Mouse (Mus musculus) forebrain, embryonic 14.5 days (tissue): Measurements from ENCODE around the gene R3hdm2. TPM values are rescaled to one million over a fixed set of nuclear protein-coding genes. Genes with fewer than 3 reads are reported as not detected.

ENCODE experiments used
- ATAC-seq: fragments of 200-750 bp; cut with Nextera tagmentation; 2 replicates; pipeline ENCODE4 v1.8.0; 2017; ENCODE audit warnings: mild to moderate bottlenecking, moderate library complexity
- DNase-seq: peaks from one replicate; pipeline ENCODE4 v3.0.0-alpha.2; 2015; ENCODE audit warnings: low spot score
- H3K27ac ChIP-seq: fragments of 300-500 bp; sonication (generic); 2 replicates; pipeline ENCODE4 v1.5.1; 2014; ENCODE audit warnings: low read depth, mild to moderate bottlenecking, control low read depth, low read length, moderate library complexity
- H3K27me3 ChIP-seq: fragments of 300-500 bp; sonication (generic); replicated peaks from 2 replicates; pipeline ENCODE4 v1.6.1; 2014; ENCODE audit warnings: low read length, control low read depth, mixed read lengths; ENCODE audit not compliant: control insufficient read depth, insufficient read depth
- H3K36me3 ChIP-seq: fragments of 300-500 bp; sonication (generic); 2 replicates; pipeline ENCODE4 v1.6.1; 2014; ENCODE audit warnings: low read length, control low read depth; ENCODE audit not compliant: control insufficient read depth, insufficient read depth
- H3K4me1 ChIP-seq: fragments of 300-500 bp; sonication (generic); 2 replicates; pipeline ENCODE4 v1.6.1; 2014; ENCODE audit warnings: antibody characterized with exemption, low read length, control low read depth; ENCODE audit not compliant: control insufficient read depth, insufficient read depth
- H3K4me2 ChIP-seq: fragments of 300-500 bp; sonication (generic); 2 replicates; pipeline ENCODE4 v1.6.1; 2014; ENCODE audit warnings: mild to moderate bottlenecking, control low read depth, low read length
- H3K4me3 ChIP-seq: fragments of 300-500 bp; sonication (generic); 2 replicates; pipeline ENCODE4 v1.5.1; 2014; ENCODE audit warnings: low read depth, low read length, control low read depth
- H3K9ac ChIP-seq: fragments of 300-500 bp; sonication (generic); 2 replicates; pipeline ENCODE4 v1.6.1; 2014; ENCODE audit warnings: mild to moderate bottlenecking, low read length, control low read depth, moderate library complexity
- H3K9me3 ChIP-seq: fragments of 300-500 bp; sonication (generic); replicated peaks from 2 replicates; pipeline ENCODE4 v1.6.1; 2016; ENCODE audit warnings: low read length, control low read depth, mixed read lengths; ENCODE audit not compliant: control insufficient read depth
- WGBS: fragments of 180-500 bp; shearing (Covaris S2); extraction: QIAGEN DNeasy Blood & Tissue Kit; methylation state at CpG from one replicate; pipeline ENCODE4 v1.1.7; 2014; 5-methylcytosine and 5-hydroxymethylcytosine counted together
- polyA plus RNA-seq: library from polyadenylated mRNA; unstranded; fragments of >200 nt; fragmentation: Nextera tagmentation; extraction: Ambion mirVana; gene quantifications from 2 replicates; pipeline ENCODE4 v1.2.1, GENCODE M21; 2014

Gene R3hdm2
- polyA plus RNA-seq, 1 experiment from 2014 or later = 24.2 TPM

DNA sequence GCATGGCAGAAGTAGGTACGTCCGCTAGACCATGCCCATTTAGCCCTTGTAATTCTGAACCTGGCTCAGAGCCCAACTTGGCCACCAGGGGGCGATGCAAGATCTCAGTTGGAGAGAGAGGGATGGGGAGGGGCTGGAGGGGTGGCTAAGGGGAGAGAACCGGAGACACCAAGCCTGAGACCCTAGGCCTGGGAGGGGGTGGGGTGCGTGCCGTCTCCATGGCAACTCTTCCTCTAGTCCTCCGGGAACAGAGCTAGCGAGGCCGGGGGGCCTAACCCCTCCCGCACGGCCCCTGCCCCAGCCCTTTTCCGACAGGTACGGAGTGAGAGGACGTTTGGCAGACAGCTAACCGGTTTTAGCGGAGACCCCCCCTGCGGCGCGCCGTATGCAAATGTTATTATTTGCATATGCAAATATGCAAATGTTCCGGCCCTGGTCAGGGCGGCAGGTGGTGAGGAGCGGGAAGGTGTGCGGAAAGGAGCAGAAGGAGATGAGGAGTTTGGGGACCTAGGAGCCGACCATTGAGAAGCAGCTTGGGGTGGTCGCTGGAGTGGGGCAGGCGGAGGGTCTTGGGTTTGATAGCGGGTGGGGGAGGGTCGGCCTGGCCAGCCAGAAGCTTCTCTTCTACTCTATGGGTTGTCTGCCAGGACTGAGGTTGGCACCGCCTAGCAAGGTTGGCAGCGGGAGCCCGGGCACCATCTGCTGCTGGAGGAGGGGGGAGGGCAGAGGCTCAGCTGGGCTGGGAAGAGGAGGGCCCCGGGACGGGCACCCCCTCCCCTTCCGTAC is 129.1 kb downstream of the R3hdm2 start:
- Histone ChIP-seq H3K27me3 (peaks cover 10% of the 10 kb centered on the region; the same call in 1 of the 2 replicates), H3K4me2 (peak overlapping the region; percentile 67), H3K9ac (peak overlapping the region; percentile 55), H3K4me3 (peak overlapping the region; percentile 31), H3K36me3 (peaks cover 6% of the 10 kb centered on the region), H3K9me3 (no peaks in the 10 kb centered on the region), H3K27ac (peak overlapping the region; percentile 97), H3K4me1 (peaks cover 40% of the 10 kb centered on the region)
- under 1% methylated on average over 35 of the region's 35 CpGs for WGBS
- ATAC-seq = peak; percentile 66
- DNase-seq = peak; percentile 97

GRCm38 (mm10) chr10:127509837-127510701 is 129.9 kb downstream of the R3hdm2 start:
- Histone ChIP-seq H3K27ac (peak overlapping the region; percentile 97), H3K4me2 (peak overlapping the region; percentile 67), H3K27me3 (peaks cover 18% of the 10 kb centered on the region; the same call in 1 of the 2 replicates), H3K4me3 (peak overlapping the region; percentile 31; the same call in 1 of the 2 replicates), H3K9me3 (no peaks in the 10 kb centered on the region), H3K4me1 (peaks cover 44% of the 10 kb centered on the region), H3K36me3 (peaks cover 6% of the 10 kb centered on the region), H3K9ac (peak overlapping the region; percentile 55)
- DNase-seq (peak; percentile 94), ATAC-seq (peak; percentile 42)
- 2% methylated on average over 17 of the region's 17 CpGs for WGBS

- DNase-seq = peak; percentile 60
- Histone ChIP-seq H3K36me3 (peaks cover 3% of the 10 kb centered on the region), H3K27ac (peak overlapping the region; percentile 97), H3K4me3 (peak overlapping the region; percentile 42), H3K4me2 (peak overlapping the region; percentile 90), H3K9me3 (no peaks in the 10 kb centered on the region), H3K27me3 (peaks cover 21% of the 10 kb centered on the region; the same call in 1 of the 2 replicates), H3K4me1 (peaks cover 44% of the 10 kb centered on the region), H3K9ac (peak overlapping the region; percentile 76)
- no peak for ATAC-seq
- 5% methylated on average over 11 of the region's 11 CpGs for WGBS
Measured at GRCm38 (mm10) chr10:127510895-127511617, 130.9 kb downstream of the R3hdm2 start.

- peak overlapping the region; percentile 90 for H3K4me2 ChIP-seq
- H3K9me3 ChIP-seq = no peaks in the 10 kb centered on the region
- under 1% methylated on average over 42 of the region's 46 CpGs for WGBS
- peaks cover 50% of the 10 kb centered on the region for H3K4me1 ChIP-seq
- DNase-seq (peak; percentile 85), ATAC-seq (no peak; the same call in 1 of the 2 replicates)
- peak overlapping the region; percentile 76 for H3K9ac ChIP-seq
- peaks cover 21% of the 10 kb centered on the region; the same call in 1 of the 2 replicates for H3K27me3 ChIP-seq
- peak overlapping the region; percentile 42 for H3K4me3 ChIP-seq
- peak overlapping the region; percentile 97 for H3K27ac ChIP-seq
- no peaks in the 10 kb centered on the region for H3K36me3 ChIP-seq
Measured at GRCm38 (mm10) chr10:127511634-127512306, 131.6 kb downstream of the R3hdm2 start.

DNA sequence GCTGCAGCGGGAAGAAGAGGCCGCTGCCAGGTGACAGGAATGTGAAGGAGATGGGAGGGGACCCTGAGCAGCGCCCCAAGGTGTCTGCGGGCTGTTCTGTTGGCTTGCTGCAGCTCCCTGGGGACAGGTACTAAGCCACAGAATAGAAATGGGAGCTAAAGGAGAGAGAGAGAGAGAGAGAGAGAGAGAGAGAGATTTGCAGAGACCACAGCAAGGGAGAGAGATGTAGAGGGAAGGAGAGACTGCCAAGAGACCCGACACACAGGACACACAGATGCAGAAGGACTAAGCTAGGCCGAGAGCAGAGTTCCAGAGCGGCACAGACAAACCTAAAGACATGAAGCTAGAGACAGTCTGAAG is 132.2 kb downstream of the R3hdm2 start:
- ATAC-seq = no peak
- peak overlapping the region; percentile 90 for H3K4me2 ChIP-seq
- 5% methylated on average over 7 of the region's 7 CpGs for WGBS
- H3K27ac ChIP-seq = peak overlapping the region; percentile 97
- no peaks in the 10 kb centered on the region for H3K9me3 ChIP-seq
- no peaks in the 10 kb centered on the region; the same call in 1 of the 2 replicates for H3K36me3 ChIP-seq
- peak overlapping the region; percentile 42 for H3K4me3 ChIP-seq
- DNase-seq = no peak
- H3K27me3 ChIP-seq = peaks cover 17% of the 10 kb centered on the region; the same call in 1 of the 2 replicates
- H3K9ac ChIP-seq = peak overlapping the region; percentile 76
- H3K4me1 ChIP-seq = peaks cover 54% of the 10 kb centered on the region

DNA sequence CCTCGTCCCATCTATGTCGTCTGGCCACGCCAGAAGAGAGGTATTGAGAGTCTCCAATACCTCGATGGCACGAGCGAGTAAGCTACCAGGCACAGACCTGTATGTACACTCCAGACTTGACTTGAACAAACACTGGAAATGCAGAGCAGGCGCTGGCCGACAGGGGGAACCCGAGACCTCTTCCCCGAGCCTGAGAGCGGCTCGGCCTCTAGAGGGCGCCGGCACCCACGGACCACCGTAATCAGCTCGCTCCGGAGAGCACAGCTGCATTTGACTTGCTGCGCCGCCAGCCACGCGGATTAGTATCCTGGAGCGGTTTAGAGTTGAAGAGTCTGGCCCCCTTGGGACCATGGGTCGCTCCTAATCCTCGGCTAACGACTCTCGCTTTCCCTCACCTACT is 132.7 kb downstream of the R3hdm2 start:
- H3K27ac ChIP-seq = peak overlapping the region; percentile 97
- peaks cover 54% of the 10 kb centered on the region for H3K4me1 ChIP-seq
- H3K4me2 ChIP-seq = peak overlapping the region; percentile 90
- H3K9ac ChIP-seq = peak overlapping the region; percentile 76; the same call in 1 of the 2 replicates
- WGBS = 0% methylated on average over 27 of the region's 27 CpGs
- peaks cover 14% of the 10 kb centered on the region for H3K27me3 ChIP-seq
- H3K36me3 ChIP-seq = peaks cover 5% of the 10 kb centered on the region
- H3K9me3 ChIP-seq = no peaks in the 10 kb centered on the region
- ATAC-seq (peak; percentile 16), DNase-seq (peak; percentile 95)
- H3K4me3 ChIP-seq = peak overlapping the region; percentile 42; the same call in 1 of the 2 replicates

DNA sequence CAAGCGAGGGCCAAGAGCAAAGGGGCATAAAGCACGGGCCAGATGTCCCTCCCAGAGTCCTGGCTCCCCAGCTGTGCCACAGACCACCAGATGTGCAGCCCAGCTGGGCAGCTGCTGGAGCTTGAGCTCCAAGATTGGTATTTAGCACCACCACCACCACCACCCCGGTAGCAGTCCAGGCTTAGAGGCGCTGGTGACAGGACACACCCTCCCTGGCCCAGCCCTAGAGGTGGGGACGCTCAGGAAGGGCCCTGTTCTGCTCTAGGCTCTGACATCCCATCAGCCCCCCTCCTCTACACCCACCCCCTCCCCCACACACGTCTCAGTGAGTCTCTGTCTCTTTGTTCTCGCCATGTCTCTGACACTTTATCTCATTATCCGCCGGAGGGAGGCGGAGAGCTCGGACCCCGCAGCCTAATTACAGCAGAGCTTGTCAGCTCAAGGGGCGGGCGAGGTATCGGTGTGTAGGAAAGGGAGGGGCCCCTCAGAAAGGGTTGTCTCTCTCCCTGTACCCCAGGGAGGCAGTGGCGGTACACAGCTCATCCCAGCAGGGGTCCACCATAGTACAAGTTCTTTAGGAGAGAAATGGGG is 133.5 kb downstream of the R3hdm2 start:
- Histone ChIP-seq H3K36me3 (peaks cover 11% of the 10 kb centered on the region), H3K4me3 (no peak overlapping the region), H3K4me1 (peaks cover 54% of the 10 kb centered on the region), H3K27me3 (peaks cover 14% of the 10 kb centered on the region), H3K9ac (peak overlapping the region; percentile 10; the same call in 1 of the 2 replicates), H3K4me2 (peak overlapping the region; percentile 90), H3K9me3 (no peaks in the 10 kb centered on the region), H3K27ac (peak overlapping the region; percentile 22; the same call in 1 of the 2 replicates)
- WGBS = 1% methylated on average over 16 of the region's 16 CpGs
- no peak for ATAC-seq
- DNase-seq = peak; percentile 76
